Mouse (Mus musculus): ENCODE measurements around the gene Ptpro. TPM values are rescaled to one million over a fixed set of nuclear protein-coding genes. Genes with fewer than 3 reads are reported as not detected.

Gene Ptpro
- 6.5 and 9.6 TPM in 2 replicates for polyA plus RNA-seq (2012; rRNA removed; ENCODE audit: low replicate concordance)

DNA sequence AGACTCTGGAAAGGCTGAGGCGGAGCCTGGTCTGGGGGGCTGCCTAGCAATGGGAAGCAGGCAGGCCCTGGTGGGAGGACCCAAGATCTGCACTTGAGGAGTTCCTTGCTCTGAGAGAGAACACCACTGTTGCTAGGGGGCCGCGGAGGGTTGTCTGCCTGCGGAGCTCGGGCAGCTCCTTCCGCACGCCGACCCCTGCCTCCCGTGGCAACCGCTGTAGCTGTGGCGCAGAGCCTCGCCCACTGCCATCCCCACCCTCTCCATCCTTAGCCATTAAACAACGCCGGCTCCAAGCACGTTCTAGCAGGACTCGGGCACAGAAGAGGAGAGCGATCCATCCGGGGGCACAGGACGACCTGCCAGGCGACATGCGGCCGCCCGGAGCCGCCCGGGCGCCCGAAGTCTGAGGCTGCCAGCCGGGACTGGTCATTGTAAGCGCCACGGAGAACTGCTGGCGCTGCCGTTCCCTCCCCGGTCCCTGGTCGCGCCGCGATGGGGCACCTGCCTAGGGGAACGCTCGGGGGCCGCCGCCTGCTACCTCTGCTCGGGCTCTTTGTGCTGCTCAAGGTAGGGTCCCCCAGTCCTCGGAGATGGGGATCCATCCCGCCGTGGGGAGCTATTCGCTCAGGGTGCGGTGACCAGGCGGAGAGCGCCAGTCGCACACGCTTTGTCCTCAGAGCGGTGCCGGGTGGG is at the start of gene Ptpro:
Gene Ptpro, plus strand, starts transcription at position 126 of the 693 bp plus-strand sequence.

Other genes with a start within 250 kb of the Ptpro start
- gene Rerg, start 81.8 kb upstream of the Ptpro start, polyA plus RNA-seq (2012; rRNA removed; ENCODE audit: low replicate concordance), result 1.5 and 4.3 TPM in 2 replicates